Comparison of ENCODE assay signal across 23 mouse cellular contexts in the genomic region with DNA sequence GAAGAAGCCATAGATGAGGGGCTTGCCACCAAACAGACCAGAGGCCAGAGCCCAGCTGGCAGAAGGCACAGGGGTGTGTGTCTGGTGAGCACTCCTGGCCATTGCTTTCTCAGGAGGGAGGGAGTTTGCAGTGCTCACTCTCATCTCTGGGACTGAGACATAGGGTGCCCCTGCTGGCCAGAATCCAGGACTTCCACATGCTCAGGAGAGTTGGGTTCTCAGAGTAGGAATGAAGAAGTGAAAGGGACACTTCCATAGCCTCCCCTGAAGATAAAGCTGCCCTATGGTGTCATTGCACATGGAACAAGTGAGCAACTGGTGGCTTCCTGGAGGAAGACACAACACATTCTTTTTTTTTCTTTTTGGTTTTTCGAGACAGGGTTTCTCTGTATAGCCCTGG. TPM values are rescaled to one million over a fixed set of nuclear protein-coding genes. Genes with fewer than 3 reads are reported as not detected.
DNase-seq lines count a peak whose midpoint lies in the region; ATAC-seq and TF ChIP-seq lines count a peak whose summit lies in the region.
"Had no signal": no experiment of that assay in that cellular context is flagged by ENCODE, and none has a peak within 500 bp of the region (broad histone marks: within the 10 kb centered on the region; RNA-seq: fewer than 3 reads in every experiment).

No protein-coding gene starts in this region.

- H3K9me3 ChIP-seq in intestine, postnatal 0 days (ENCODE audit: control insufficient read depth): no peaks in the 10 kb centered on the region
- no peaks in the 10 kb centered on the region for H3K9me3 ChIP-seq in intestine, embryonic 16.5 days (ENCODE audit: control insufficient read depth, low read length)
- H3K9me3 ChIP-seq in midbrain, postnatal 0 days (ENCODE audit: low read length): no peaks in the 10 kb centered on the region
- no peaks in the 10 kb centered on the region for H3K9me3 ChIP-seq in midbrain, embryonic 14.5 days (ENCODE audit: control insufficient read depth, low read length)
- H3K9me3 ChIP-seq in limb, embryonic 10.5 days (replicated peaks): no peaks in the 10 kb centered on the region
- H3K9me3 ChIP-seq: embryonic facial prominence, embryonic 10.5 days; forebrain, embryonic 13.5 days; hindbrain, embryonic 12.5 days; limb, embryonic 12.5 days; liver, embryonic 15.5 days; midbrain, embryonic 12.5 days; stomach, embryonic 15.5 days had no signal

- H3K4me2 ChIP-seq in intestine, postnatal 0 days (replicated peaks; ENCODE audit: low read depth): no peak overlapping the region
- no peak overlapping the region for H3K4me2 ChIP-seq in intestine, embryonic 16.5 days (ENCODE audit: low read depth, low read length)
- H3K4me2 ChIP-seq in midbrain, postnatal 0 days (ENCODE audit: low read depth, low read length, poor library complexity, severe bottlenecking): no peak overlapping the region
- H3K4me2 ChIP-seq in midbrain, embryonic 14.5 days (ENCODE audit: low read length): no peak overlapping the region
- H3K4me2 ChIP-seq: forebrain, embryonic 13.5 days; hindbrain, embryonic 12.5 days; limb, embryonic 12.5 days; liver, embryonic 15.5 days; midbrain, embryonic 12.5 days; stomach, embryonic 15.5 days had no signal

- no peak for DNase-seq in midbrain, postnatal 0 days (ENCODE audit: low spot score)
- DNase-seq in midbrain, embryonic 14.5 days: no peak
- no peak for DNase-seq in cerebellum, adult 8-10 months
- DNase-seq in limb, embryonic 10.5 days (ENCODE audit: low spot score): no peak
- no peak for DNase-seq in ovary, postnatal 36 days (ENCODE audit: low spot score)
- DNase-seq: cerebellum, adult 2 months; gastrocnemius, postnatal 14 days; kidney, adult 9 months; lung, postnatal 36 days; thymus, adult 2 months had no signal

- 0 out of 2 replicates have a peak, but pooled peaks cover 3% of the 10 kb centered on the region for H3K4me1 ChIP-seq in intestine, postnatal 0 days (replicated peaks; ENCODE audit: control insufficient read depth, insufficient read depth, low read length)
- peaks cover 7% of the 10 kb centered on the region for H3K4me1 ChIP-seq in intestine, embryonic 16.5 days (ENCODE audit: control insufficient read depth, insufficient read depth, low read length)
- peaks cover 9% of the 10 kb centered on the region; the same call in 1 of the 2 replicates for H3K4me1 ChIP-seq in midbrain, postnatal 0 days (ENCODE audit: insufficient read depth, low read length)
- peaks cover 9% of the 10 kb centered on the region for H3K4me1 ChIP-seq in midbrain, embryonic 14.5 days (ENCODE audit: control insufficient read depth, insufficient read depth, low read length)
- H3K4me1 ChIP-seq in limb, embryonic 10.5 days: peaks cover 12% of the 10 kb centered on the region

- no peak overlapping the region for H3K4me3 ChIP-seq in intestine, postnatal 0 days (ENCODE audit: low read depth, low read length)
- no peak overlapping the region for H3K4me3 ChIP-seq in intestine, embryonic 16.5 days (ENCODE audit: low read length)
- H3K4me3 ChIP-seq in midbrain, postnatal 0 days (ENCODE audit: low read depth, low read length): no peak overlapping the region
- H3K4me3 ChIP-seq in midbrain, embryonic 14.5 days (replicated peaks; ENCODE audit: low read depth, low read length): no peak overlapping the region
- no peak overlapping the region for H3K4me3 ChIP-seq in limb, embryonic 10.5 days
- H3K4me3 ChIP-seq: embryonic facial prominence, embryonic 10.5 days; forebrain, embryonic 13.5 days; hindbrain, embryonic 12.5 days; limb, embryonic 12.5 days; liver, embryonic 15.5 days; midbrain, embryonic 12.5 days; myocyte; stomach, embryonic 15.5 days had no signal

- TF ChIP-seq CTCF in intestine, postnatal 0 days (IDR thresholded peaks at IDR 0.05; ENCODE audit: low read depth): peak; percentile 47
- TF ChIP-seq CTCF in midbrain, postnatal 0 days (IDR thresholded peaks at IDR 0.05): 0 out of 2 replicates have a peak, but pooled peaks have one; percentile 11

- no peak overlapping the region for H3K27ac ChIP-seq in intestine, postnatal 0 days (ENCODE audit: low read depth, low read length)
- no peak overlapping the region for H3K27ac ChIP-seq in intestine, embryonic 16.5 days (ENCODE audit: low read length)
- H3K27ac ChIP-seq in midbrain, postnatal 0 days (ENCODE audit: low read depth, low read length): no peak overlapping the region
- no peak overlapping the region for H3K27ac ChIP-seq in midbrain, embryonic 14.5 days (replicated peaks; ENCODE audit: low read depth, low read length)
- H3K27ac ChIP-seq in limb, embryonic 10.5 days: no peak overlapping the region
- H3K27ac ChIP-seq: embryonic facial prominence, embryonic 10.5 days; forebrain, embryonic 13.5 days; hindbrain, embryonic 12.5 days; limb, embryonic 12.5 days; liver, embryonic 15.5 days; midbrain, embryonic 12.5 days; stomach, embryonic 15.5 days had no signal

- H3K9ac ChIP-seq in intestine, postnatal 0 days (ENCODE audit: low read depth, low read length): no peak overlapping the region
- no peak overlapping the region for H3K9ac ChIP-seq in intestine, embryonic 16.5 days (ENCODE audit: low read depth, low read length)
- H3K9ac ChIP-seq in midbrain, postnatal 0 days (replicated peaks; ENCODE audit: low read length, poor library complexity, severe bottlenecking): no peak overlapping the region
- H3K9ac ChIP-seq in midbrain, embryonic 14.5 days (replicated peaks; ENCODE audit: low read length): no peak overlapping the region
- H3K9ac ChIP-seq: forebrain, embryonic 13.5 days; hindbrain, embryonic 12.5 days; limb, embryonic 12.5 days; liver, embryonic 15.5 days; midbrain, embryonic 12.5 days; stomach, embryonic 15.5 days had no signal

- no peaks in the 10 kb centered on the region for H3K36me3 ChIP-seq in intestine, postnatal 0 days (ENCODE audit: control insufficient read depth, insufficient read depth)
- no peaks in the 10 kb centered on the region for H3K36me3 ChIP-seq in intestine, embryonic 16.5 days (ENCODE audit: control insufficient read depth, insufficient read depth, low read length)
- no peaks in the 10 kb centered on the region for H3K36me3 ChIP-seq in midbrain, postnatal 0 days (ENCODE audit: insufficient read depth, low read length)
- H3K36me3 ChIP-seq in midbrain, embryonic 14.5 days (ENCODE audit: control insufficient read depth, insufficient read depth, low read length): no peaks in the 10 kb centered on the region
- H3K36me3 ChIP-seq in limb, embryonic 10.5 days: no peaks in the 10 kb centered on the region
- H3K36me3 ChIP-seq: embryonic facial prominence, embryonic 10.5 days; hindbrain, embryonic 12.5 days; limb, embryonic 12.5 days; liver, embryonic 15.5 days; midbrain, embryonic 12.5 days; stomach, embryonic 15.5 days had no signal

- ATAC-seq in intestine, postnatal 0 days: no peak
- ATAC-seq in intestine, embryonic 16.5 days: no peak
- no peak for ATAC-seq in midbrain, postnatal 0 days (ENCODE audit: low FRiP score)
- ATAC-seq in midbrain, embryonic 14.5 days (ENCODE audit: low FRiP score, low TSS enrichment): no peak
- peak; percentile 73 for ATAC-seq in common myeloid progenitor, adult 5-6 weeks (replicated peaks; ENCODE audit: low read depth, poor library complexity, severe bottlenecking)
- ATAC-seq: forebrain, embryonic 13.5 days; inflammation-experienced regulatory T-cells, adult 6 months had no signal

- 62% methylated on average over 1 of the region's 1 CpGs for WGBS in intestine, postnatal 0 days
- WGBS in intestine, embryonic 16.5 days: 83% methylated on average over 1 of the region's 1 CpGs
- 55% methylated on average over 1 of the region's 1 CpGs for WGBS in midbrain, postnatal 0 days
- WGBS in midbrain, embryonic 14.5 days: 50% methylated on average over 1 of the region's 1 CpGs
- WGBS in limb, embryonic 10.5 days: 45% methylated on average over 1 of the region's 1 CpGs

- no peaks in the 10 kb centered on the region for H3K27me3 ChIP-seq in intestine, postnatal 0 days (replicated peaks; ENCODE audit: control insufficient read depth, insufficient read depth, low read length)
- H3K27me3 ChIP-seq in intestine, embryonic 16.5 days (replicated peaks; ENCODE audit: control insufficient read depth, insufficient read depth, low read length): no peaks in the 10 kb centered on the region
- no peaks in the 10 kb centered on the region for H3K27me3 ChIP-seq in midbrain, postnatal 0 days (ENCODE audit: insufficient read depth, low read length)
- no peaks in the 10 kb centered on the region for H3K27me3 ChIP-seq in midbrain, embryonic 14.5 days (ENCODE audit: control insufficient read depth, insufficient read depth, low read length)
- H3K27me3 ChIP-seq in limb, embryonic 10.5 days (ENCODE audit: low read depth, poor library complexity, severe bottlenecking): no peaks in the 10 kb centered on the region
- H3K27me3 ChIP-seq: CH12.LX; forebrain, embryonic 13.5 days; hindbrain, embryonic 12.5 days; limb, embryonic 12.5 days; midbrain, embryonic 12.5 days; stomach, embryonic 15.5 days had no signal

RNA-seq across cellular contexts. Expression of a gene that starts 5.0 kb away (rescaled TPM):
- 8.9 and 10.1 TPM in 2 replicates for polyA plus RNA-seq in intestine, postnatal 0 days (2015; fragmentation: Nextera tagmentation; extraction: Ambion mirVana)
- polyA plus RNA-seq in intestine, embryonic 16.5 days (2015; fragmentation: Nextera tagmentation; extraction: Ambion mirVana): 26.6 and 33.6 TPM in 2 replicates
- total RNA-seq in midbrain, postnatal 0 days (2014; rRNA removed): 56.5 and 169 TPM in 2 replicates
- 15.8 and 18.5 TPM in 2 replicates for polyA plus RNA-seq in midbrain, postnatal 0 days (2015; fragmentation: Nextera tagmentation; extraction: Ambion mirVana)
- polyA plus RNA-seq in midbrain, embryonic 14.5 days (2014; fragmentation: Nextera tagmentation; extraction: Ambion mirVana): 9.4 and 15.9 TPM in 2 replicates
- 0.15 and 0.37 TPM in 2 replicates for total RNA-seq in common myeloid progenitor, adult 5-6 weeks (2017)
- polyA plus RNA-seq in limb, embryonic 10.5 days (2016; fragmentation: Nextera tagmentation; extraction: Ambion mirVana): 19.7 and 31.6 TPM in 2 replicates

RNA-seq across cellular contexts. Expression of a gene that starts 13.1 kb away (rescaled TPM):
- polyA plus RNA-seq in intestine, postnatal 0 days (2015; fragmentation: Nextera tagmentation; extraction: Ambion mirVana): 24.2 and 24.8 TPM in 2 replicates
- polyA plus RNA-seq in intestine, embryonic 16.5 days (2015; fragmentation: Nextera tagmentation; extraction: Ambion mirVana): 44.7 and 49.6 TPM in 2 replicates
- 82.4 and 86.3 TPM in 2 replicates for total RNA-seq in midbrain, postnatal 0 days (2014; rRNA removed)
- 56.1 and 59.2 TPM in 2 replicates for polyA plus RNA-seq in midbrain, postnatal 0 days (2015; fragmentation: Nextera tagmentation; extraction: Ambion mirVana)
- polyA plus RNA-seq in midbrain, embryonic 14.5 days (2014; fragmentation: Nextera tagmentation; extraction: Ambion mirVana): 59.3 and 61.2 TPM in 2 replicates
- 6.8 and 8.2 TPM in 2 replicates for total RNA-seq in common myeloid progenitor, adult 5-6 weeks (2017)
- polyA plus RNA-seq in limb, embryonic 10.5 days (2016; fragmentation: Nextera tagmentation; extraction: Ambion mirVana): 10.9 and 17.8 TPM in 2 replicates

RNA-seq across cellular contexts. Expression of a gene that starts 14.2 kb away (rescaled TPM):
- 29.4 and 30.2 TPM in 2 replicates for polyA plus RNA-seq in intestine, postnatal 0 days (2015; fragmentation: Nextera tagmentation; extraction: Ambion mirVana)
- 49.2 and 53.5 TPM in 2 replicates for polyA plus RNA-seq in intestine, embryonic 16.5 days (2015; fragmentation: Nextera tagmentation; extraction: Ambion mirVana)
- total RNA-seq in midbrain, postnatal 0 days (2014; rRNA removed): 37.3 and 39.8 TPM in 2 replicates
- polyA plus RNA-seq in midbrain, postnatal 0 days (2015; fragmentation: Nextera tagmentation; extraction: Ambion mirVana): 56.8 and 61.2 TPM in 2 replicates
- 48.8 and 58.2 TPM in 2 replicates for polyA plus RNA-seq in midbrain, embryonic 14.5 days (2014; fragmentation: Nextera tagmentation; extraction: Ambion mirVana)
- total RNA-seq in common myeloid progenitor, adult 5-6 weeks (2017): 11.0 and 15.4 TPM in 2 replicates
- polyA plus RNA-seq in limb, embryonic 10.5 days (2016; fragmentation: Nextera tagmentation; extraction: Ambion mirVana): 62.8 and 65.8 TPM in 2 replicates

RNA-seq across cellular contexts. Expression of a gene that starts 15.9 kb away (rescaled TPM):
- 17.2 and 17.6 TPM in 2 replicates for polyA plus RNA-seq in intestine, postnatal 0 days (2015; fragmentation: Nextera tagmentation; extraction: Ambion mirVana)
- polyA plus RNA-seq in intestine, embryonic 16.5 days (2015; fragmentation: Nextera tagmentation; extraction: Ambion mirVana): 35.7 and 42.8 TPM in 2 replicates
- total RNA-seq in midbrain, postnatal 0 days (2014; rRNA removed): 86.5 and 113 TPM in 2 replicates
- 48.2 and 50.7 TPM in 2 replicates for polyA plus RNA-seq in midbrain, postnatal 0 days (2015; fragmentation: Nextera tagmentation; extraction: Ambion mirVana)
- polyA plus RNA-seq in midbrain, embryonic 14.5 days (2014; fragmentation: Nextera tagmentation; extraction: Ambion mirVana): 64.3 and 72.5 TPM in 2 replicates
- total RNA-seq in common myeloid progenitor, adult 5-6 weeks (2017): 54.3 and 63.1 TPM in 2 replicates
- polyA plus RNA-seq in limb, embryonic 10.5 days (2016; fragmentation: Nextera tagmentation; extraction: Ambion mirVana): 87.2 and 107 TPM in 2 replicates

RNA-seq across cellular contexts. Expression of a gene that starts 33.0 kb away (rescaled TPM):
- polyA plus RNA-seq in intestine, postnatal 0 days (2015; fragmentation: Nextera tagmentation; extraction: Ambion mirVana): 66.4 and 74.7 TPM in 2 replicates
- polyA plus RNA-seq in intestine, embryonic 16.5 days (2015; fragmentation: Nextera tagmentation; extraction: Ambion mirVana): 111 and 118 TPM in 2 replicates
- 107 and 146 TPM in 2 replicates for total RNA-seq in midbrain, postnatal 0 days (2014; rRNA removed)
- polyA plus RNA-seq in midbrain, postnatal 0 days (2015; fragmentation: Nextera tagmentation; extraction: Ambion mirVana): 62.0 and 62.6 TPM in 2 replicates
- 61.8 and 70.8 TPM in 2 replicates for polyA plus RNA-seq in midbrain, embryonic 14.5 days (2014; fragmentation: Nextera tagmentation; extraction: Ambion mirVana)
- 149 and 207 TPM in 2 replicates for total RNA-seq in common myeloid progenitor, adult 5-6 weeks (2017)
- 124 and 127 TPM in 2 replicates for polyA plus RNA-seq in limb, embryonic 10.5 days (2016; fragmentation: Nextera tagmentation; extraction: Ambion mirVana)
